Mouse (Mus musculus) megakaryocyte-erythroid progenitor cell, adult 5-6 weeks (primary cell): ENCODE data around the gene Il1r2. TPM values are rescaled to one million over a fixed set of nuclear protein-coding genes. Genes with fewer than 3 reads are reported as not detected.

ENCODE experiments used
- ATAC-seq: replicated peaks from 2 replicates; pipeline ENCODE4 v1.8.0; 2016; ENCODE audit warnings: mild to moderate bottlenecking, inconsistent platforms; ENCODE audit not compliant: severe bottlenecking, poor library complexity, low FRiP score, low TSS enrichment
- total RNA-seq, 2 experiments: library from RNA; stranded (forward) in 1 of 2; stranded (reverse) in 1 of 2; fragments of 200-1000, 215-1000 nt in 1 of 2; fragments of >200 nt in 1 of 2; fragmentation: Nextera tagmentation in 1 of 2; gene quantifications; 2 replicates each; pipeline ENCODE4 v1.2.3; 2014 to 2017

Gene Il1r2
- total RNA-seq (2014; fragmentation: Nextera tagmentation) (3.6 TPM in 1 of 2 replicates, not detected in the other), total RNA-seq (2017) (1.4 TPM in 1 of 2 replicates, not detected in the other)

DNA sequence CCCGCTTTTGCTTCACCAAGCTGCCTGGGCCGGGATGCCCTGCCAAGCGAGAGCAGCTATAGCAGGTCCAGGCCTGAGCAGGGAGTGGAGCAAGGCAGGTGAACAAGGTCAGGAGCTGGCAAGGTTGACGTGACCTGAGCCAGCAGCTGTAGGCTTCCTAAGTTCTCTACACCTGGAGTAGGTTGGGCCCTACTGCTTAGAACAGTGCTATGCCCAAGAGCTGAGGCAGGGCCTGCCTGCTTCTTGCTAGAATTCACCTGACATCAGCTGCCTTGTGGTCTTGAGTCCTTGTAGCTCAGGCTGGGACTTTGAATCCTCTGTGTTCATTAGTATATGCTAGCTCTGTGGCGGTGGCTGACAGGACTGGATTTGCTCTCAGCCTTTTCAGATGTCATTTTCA lies at the start of gene Il1r2:
Gene Il1r2, plus strand, starts transcription at position 301 of the 400 bp plus-strand sequence.
- ATAC-seq: no peak

GRCm38 (mm10) chr1:40024554-40025320 lies 49.1 kb upstream of the Il1r2 start:
- no peak for ATAC-seq

DNA sequence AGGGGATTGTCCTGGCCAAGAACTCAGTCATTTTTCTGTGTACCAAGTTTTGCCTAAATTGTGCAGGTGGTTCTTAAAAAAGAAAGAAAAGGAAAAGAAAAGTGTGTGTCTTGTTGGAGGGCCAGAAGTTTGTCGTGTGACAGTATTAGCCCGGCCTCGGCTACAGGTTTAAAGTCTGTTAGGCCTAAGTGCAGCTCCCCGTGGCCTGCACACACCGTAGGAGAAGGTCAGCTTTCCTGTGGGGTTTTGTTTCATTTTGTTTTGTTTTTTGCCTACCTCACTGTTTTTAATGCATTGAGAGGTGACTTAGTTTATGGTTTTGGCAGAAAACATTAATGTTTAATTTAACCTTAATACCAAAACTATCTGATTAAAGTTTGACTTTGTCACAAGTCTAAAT lies 48.5 kb upstream of the Il1r2 start:
- no peak for ATAC-seq

DNA sequence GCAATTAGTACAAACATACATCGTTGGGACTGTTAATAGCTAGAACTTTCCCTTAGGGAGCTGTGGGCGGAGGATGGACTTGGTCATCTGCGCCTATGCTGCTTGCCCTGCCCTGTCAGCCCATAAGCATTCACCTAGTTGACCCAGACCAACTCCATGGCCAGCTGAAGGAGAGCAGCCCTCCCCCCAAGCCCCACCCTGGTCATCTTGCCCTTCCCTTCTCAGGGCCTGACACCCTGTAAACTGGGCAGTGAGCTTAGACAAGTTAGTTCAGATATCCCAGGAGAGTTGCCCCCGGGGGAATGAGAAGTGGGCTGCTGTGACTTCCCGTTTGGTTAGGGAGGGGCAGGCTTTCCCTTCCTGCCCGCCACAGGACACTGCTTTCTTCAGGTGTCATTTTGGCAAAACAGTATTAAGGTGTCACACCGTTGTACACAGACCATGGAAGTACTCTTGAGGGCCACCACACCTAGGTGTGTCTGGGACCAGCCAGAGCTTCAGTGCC lies 46.7 kb upstream of the Il1r2 start:
- ATAC-seq: no peak

- no peak for ATAC-seq
Observed at GRCm38 (mm10) chr1:40028207-40028998, 45.5 kb upstream of the Il1r2 start.

DNA sequence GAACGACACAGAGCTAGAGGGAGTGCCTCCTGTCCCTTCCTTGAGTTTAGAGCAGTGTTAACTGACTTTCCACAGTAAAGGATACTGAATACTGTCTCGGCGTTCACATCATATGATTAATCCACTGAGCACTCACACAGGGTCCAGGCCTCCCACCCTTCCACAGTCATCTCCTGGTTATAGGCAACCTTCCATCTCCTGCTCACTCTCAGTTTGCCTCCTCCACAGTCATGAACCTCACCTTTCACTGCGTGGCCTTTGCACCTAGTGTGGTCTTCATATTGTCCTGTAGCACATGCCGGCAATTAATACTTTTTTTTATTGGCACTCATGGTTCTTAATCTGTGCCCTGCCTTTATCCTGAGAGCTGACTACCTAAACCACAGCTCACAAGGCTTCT lies 44.3 kb upstream of the Il1r2 start:
- ATAC-seq: no peak

DNA sequence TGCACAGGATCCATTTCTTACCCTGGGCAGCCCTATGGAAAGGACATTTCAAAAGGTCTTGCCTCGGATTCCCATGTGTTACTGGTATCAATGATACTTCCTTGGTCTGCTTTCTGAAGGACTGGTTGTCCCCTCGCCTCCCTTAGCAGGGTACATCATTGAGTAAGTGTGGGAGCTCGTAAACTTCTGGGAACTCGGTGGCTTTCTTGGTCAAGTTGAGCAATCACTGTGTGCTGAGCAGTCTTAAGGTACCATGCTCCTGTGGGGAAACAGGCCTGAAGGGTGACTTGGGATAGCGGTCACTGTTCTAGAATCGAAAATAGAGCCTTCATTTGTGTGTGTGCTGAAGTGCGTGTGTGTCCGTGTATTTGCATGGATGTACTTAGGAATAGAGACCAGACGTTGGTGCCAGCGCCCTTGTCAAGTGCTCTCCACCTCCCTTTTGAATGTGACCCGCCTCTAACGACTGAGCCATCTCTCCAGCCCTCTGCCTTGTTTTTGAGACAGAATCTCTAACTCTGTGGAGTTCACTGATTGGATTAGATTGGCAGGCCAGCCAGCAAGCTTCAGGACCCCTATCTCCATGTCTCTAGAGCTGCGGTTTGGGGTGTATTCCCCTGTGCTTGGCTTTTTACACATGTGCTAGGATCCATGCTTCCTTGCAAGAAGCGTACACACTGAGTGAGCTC lies 43.4 kb upstream of the Il1r2 start:
- no peak for ATAC-seq

- no peak for ATAC-seq
Observed at GRCm38 (mm10) chr1:40030976-40031356, 42.9 kb upstream of the Il1r2 start.

DNA sequence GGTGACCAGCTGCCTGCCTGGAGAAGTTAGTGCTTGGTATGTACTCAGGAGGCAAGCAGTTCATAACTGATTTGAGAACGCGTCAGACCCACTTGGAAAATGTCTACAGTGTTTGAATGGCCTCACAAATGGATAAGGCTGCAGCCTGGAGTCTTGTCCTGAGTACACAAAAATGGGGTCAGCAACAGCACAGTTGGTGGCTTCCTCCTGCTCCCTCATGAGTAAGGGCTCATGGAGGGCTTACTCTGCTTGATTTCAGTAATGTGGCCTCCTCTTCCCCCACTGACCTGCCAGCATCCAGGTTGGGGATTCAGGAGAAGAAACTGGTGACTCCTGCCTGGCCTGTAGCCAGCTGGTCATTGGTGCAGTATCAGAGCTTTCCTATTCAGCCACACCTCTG lies 42.3 kb upstream of the Il1r2 start:
- no peak for ATAC-seq

GRCm38 (mm10) chr1:40033315-40033714 lies 40.6 kb upstream of the Il1r2 start:
- no peak for ATAC-seq

- no peak for ATAC-seq
Observed at GRCm38 (mm10) chr1:40033743-40034420, 40.0 kb upstream of the Il1r2 start.

- no peak for ATAC-seq
Observed at GRCm38 (mm10) chr1:40037831-40038230, 36.0 kb upstream of the Il1r2 start.

DNA sequence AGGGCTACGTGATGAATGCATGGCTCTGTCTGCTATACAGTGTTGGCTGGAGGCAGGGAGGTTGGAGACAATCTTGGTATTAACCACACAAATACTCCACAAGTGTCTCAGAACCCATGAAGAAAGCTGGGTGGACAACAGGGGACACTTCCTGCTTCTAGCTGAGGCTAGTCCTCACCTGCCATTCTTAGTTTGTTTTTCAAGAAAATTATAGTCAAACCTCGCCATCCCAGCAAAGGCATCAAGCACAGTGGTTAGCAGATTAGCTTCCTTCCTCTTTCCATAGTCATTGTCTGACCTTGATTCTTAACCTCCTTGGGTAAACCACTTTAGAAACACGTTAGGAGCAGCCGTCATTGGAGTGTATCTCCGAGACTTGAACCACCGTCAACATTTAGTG lies 28.2 kb upstream of the Il1r2 start:
- ATAC-seq: no peak

DNA sequence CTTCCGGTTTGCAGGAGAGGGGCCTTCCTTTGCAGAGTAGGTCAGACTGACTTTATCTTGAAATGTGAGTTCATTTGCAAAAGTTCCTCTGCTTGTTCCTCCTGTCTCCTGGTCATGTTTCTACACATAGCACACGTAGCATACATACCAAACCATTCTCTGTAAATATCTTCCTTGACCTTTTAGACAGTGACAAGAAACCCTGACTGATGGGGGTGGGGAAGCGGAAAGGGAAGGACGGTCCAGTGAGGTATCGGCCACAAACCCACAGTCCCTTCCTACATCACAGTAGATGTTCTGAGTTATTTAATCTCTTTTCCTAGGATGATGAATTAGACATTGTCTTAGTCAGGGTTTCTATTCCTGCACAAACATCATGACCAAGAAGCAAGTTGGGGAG lies 27.3 kb upstream of the Il1r2 start:
- no peak for ATAC-seq

GRCm38 (mm10) chr1:40051157-40051556 lies 22.7 kb upstream of the Il1r2 start:
- no peak for ATAC-seq

GRCm38 (mm10) chr1:40052156-40052555 lies 21.7 kb upstream of the Il1r2 start:
- no peak for ATAC-seq

GRCm38 (mm10) chr1:40053071-40053470 lies 20.8 kb upstream of the Il1r2 start:
- ATAC-seq: no peak

DNA sequence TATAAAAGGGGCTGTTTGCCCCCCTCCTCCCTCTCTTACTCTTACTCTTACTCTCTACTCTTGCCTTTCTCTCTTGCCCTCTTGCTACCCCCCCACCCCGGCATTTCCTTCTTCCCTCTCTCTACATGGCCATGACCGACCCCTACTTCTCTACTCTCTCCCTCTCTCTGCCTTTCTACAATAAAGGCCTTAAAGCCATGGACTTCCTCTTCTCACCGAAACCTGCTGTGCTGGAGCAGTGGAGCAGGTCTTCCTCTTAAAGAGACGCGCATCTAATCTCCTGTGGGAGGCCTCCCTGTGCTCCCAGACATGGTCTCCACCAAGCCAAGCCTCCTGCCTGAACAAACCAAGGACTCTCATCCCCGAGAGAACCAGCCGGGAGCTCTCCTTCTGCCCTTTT lies 18.8 kb upstream of the Il1r2 start:
- ATAC-seq: no peak

DNA sequence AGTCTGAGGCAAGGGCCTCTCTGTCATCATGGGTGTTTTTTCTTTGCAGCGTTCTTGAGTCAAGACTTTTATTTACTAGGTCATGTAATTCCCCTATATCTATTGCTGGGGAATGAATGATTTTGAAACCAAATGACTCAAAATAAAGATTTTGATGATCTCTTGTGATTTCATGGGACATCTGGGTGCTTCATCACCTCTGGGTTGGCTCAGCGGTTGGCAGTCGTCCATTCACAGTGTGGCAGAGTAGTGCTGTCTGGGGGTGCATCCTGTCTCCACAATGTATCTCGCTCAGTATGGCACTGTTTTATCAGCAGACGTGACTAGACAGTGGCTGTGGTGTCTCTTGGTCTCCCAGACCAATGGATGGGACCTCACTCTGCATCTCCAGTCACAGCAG lies 17.9 kb upstream of the Il1r2 start:
- ATAC-seq: no peak

DNA sequence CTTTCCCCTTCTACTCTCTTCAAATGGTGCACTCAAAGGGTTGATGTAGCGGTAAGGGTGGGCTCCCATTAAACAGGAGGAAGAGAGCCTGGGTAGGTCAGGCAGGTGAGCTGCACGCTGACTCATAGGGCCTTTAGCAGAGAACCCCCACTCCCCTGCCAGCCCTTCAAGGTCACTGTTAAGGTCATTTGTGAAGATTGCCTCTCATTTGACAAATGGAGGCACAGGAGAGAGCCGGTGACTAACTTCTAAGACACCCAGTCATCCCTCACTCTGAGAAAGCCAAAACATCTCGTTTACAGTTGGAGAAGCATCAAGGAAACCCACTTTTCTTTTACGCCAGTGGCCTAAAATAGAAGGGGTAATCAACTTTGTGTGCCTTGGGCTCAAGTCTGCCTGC lies 16.5 kb upstream of the Il1r2 start:
- no peak for ATAC-seq
